Mouse (Mus musculus) brain, embryonic 14.5 days (tissue): ENCODE results near the gene Ppp1r1a.

Experiments
- CTCF ChIP-seq: fragments of 200-500 bp; IDR thresholded peaks from 2 replicates; pipeline ENCODE4 v1.5.1; 2012; ENCODE audit warnings: inconsistent platforms, mild to moderate bottlenecking, moderate library complexity, borderline replicate concordance; ENCODE audit not compliant: insufficient read depth, insufficient read length; ENCODE audit errors: extremely low read depth
- POLR2A ChIP-seq: fragments of 200-500 bp; IDR thresholded peaks from 2 replicates; pipeline ENCODE4 v1.6.1; 2012; ENCODE audit warnings: mild to moderate bottlenecking, inconsistent platforms, borderline replicate concordance; ENCODE audit not compliant: poor library complexity, insufficient read depth, insufficient read length, severe bottlenecking; ENCODE audit errors: extremely low read depth

- no peak for TF ChIP-seq POLR2A
- no peak for TF ChIP-seq CTCF
Observed at GRCm38 (mm10) chr15:103511652-103512051, 26.2 kb downstream of the Ppp1r1a start.
